Mouse (Mus musculus) megakaryocyte-erythroid progenitor cell, adult 5-6 weeks (primary cell): ENCODE data around the gene Rnf207. TPM values are rescaled to one million over a fixed set of nuclear protein-coding genes. Genes with fewer than 3 reads are reported as not detected.

ENCODE experiments used
- ATAC-seq: replicated peaks from 2 replicates; pipeline ENCODE4 v1.8.0; 2016; ENCODE audit warnings: mild to moderate bottlenecking, inconsistent platforms; ENCODE audit not compliant: severe bottlenecking, poor library complexity, low FRiP score, low TSS enrichment
- total RNA-seq, 2 experiments: library from RNA; stranded (forward) in 1 of 2; stranded (reverse) in 1 of 2; fragments of 200-1000, 215-1000 nt in 1 of 2; fragments of >200 nt in 1 of 2; fragmentation: Nextera tagmentation in 1 of 2; gene quantifications; 2 replicates each; pipeline ENCODE4 v1.2.3; 2014 to 2017

The Rnf207 gene
- total RNA-seq, 2 experiments from 2014 or later = not detected

DNA sequence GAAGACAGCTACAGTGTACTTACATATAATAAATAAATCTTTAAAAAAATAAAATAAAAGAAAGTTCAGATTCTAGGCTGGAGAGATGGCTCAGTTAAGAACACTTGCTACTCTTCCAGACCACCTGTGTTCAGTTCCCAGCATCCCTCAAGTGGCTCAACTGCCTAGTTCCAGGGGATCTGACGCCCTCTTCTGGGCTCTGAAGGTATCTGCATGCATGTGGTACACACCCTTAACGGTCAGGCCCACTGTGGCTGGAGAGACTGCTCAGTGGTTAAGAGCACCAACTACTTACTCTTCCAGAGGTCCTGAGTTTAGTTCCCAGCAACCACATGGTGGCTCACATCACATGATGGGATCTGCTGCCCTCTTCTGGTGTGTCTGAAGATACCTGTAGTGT is 40.9 kb downstream of the Rnf207 start:
- no peak for ATAC-seq

GRCm38 (mm10) chr4:152276389-152277347 is 42.1 kb downstream of the Rnf207 start:
- ATAC-seq = no peak

DNA sequence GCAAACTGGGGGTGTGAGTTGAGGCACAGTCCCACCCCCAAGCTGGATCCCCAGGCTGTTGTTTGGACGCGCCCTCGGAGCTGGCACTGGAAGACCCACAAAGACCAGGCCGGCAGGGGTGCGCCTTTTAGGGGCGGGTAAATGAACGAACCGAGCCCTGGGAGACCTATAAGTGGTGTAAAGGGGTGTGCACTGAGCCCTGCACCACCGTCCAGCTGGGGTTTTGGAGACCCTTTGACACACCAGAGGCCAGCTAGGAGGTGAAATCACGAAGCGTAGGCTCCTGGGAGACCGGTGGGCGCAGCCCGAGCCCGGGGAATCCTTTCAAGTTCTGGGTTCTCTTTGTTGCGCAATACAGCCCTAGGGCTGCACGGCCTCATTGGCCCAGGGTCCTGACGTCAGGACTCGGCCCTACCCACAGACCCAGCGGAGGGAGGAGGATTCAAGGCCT is 44.1 kb downstream of the Rnf207 start:
- no peak for ATAC-seq

DNA sequence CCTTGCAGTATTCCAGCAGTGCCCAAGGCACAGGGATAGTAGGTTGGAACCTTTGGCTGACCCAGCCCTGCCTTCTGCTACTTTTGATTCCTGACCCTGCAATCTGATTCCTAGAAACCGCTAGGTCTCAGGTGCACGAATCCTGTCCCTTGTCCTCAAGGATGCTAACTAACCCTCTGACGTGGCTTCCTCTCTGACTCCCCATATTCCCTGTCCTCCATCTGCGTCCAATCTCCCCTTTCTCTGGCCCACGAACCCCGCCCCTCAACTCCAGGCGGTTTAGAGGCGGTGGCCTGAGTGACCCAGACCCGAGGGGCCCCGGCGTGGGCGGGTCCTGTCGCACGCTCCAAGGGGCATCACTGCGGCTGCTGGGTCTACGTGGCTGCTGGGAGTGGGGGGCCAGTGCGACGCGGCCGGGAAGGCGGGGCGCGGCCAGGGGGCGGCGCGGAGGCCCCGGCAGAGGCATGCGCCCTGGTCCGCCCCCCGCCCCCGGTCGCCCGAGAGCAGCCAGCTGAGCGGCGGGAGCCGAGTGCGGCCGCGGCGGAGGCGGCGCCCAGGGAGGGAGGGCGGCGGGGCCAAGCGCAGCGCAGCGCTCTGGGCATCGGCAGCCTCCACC is 45.1 kb downstream of the Rnf207 start, which contains the start of gene Gpr153:
Gene Gpr153 (plus strand): TSS at position 612 of the 616 bp plus-strand sequence.
- no peak for ATAC-seq

- no peak for ATAC-seq
Measured at GRCm38 (mm10) chr4:152273191-152273590, 45.6 kb downstream of the Rnf207 start.

DNA sequence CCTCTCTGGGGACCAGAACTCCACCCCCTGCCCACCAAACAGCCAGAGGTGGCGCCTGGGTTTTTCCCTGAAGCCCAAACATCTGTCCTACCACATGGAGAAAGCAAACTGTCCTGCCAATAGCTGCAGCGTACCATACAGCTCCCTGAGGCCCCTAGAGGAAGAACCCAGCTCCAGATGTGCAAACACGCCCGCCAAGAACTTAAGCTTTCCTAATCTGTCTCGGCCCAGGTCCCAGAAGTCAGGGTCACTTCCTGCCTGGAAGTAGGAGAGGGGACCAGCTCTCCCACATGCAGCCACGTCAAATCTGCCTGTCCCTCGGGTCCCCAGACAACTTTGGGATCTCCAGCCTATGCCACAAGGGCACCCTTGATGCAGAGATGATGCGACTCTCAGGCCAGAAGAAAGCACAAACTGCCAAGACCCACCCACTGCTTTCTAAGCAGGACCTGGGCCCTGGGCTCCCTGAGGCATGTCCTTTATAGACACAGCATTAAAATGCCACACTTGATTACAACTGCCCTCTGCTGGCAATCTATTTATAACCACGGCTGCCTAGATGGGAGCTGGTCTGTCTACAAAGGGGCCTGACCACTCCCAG is 46.2 kb downstream of the Rnf207 start:
- peak; percentile 42; the same call in 1 of the 2 replicates for ATAC-seq

GRCm38 (mm10) chr4:152272006-152272405 is 46.8 kb downstream of the Rnf207 start:
- no peak for ATAC-seq

- no peak for ATAC-seq
Measured at GRCm38 (mm10) chr4:152271334-152271733, 47.5 kb downstream of the Rnf207 start.

- no peak for ATAC-seq
Measured at GRCm38 (mm10) chr4:152270599-152270998, 48.2 kb downstream of the Rnf207 start.

DNA sequence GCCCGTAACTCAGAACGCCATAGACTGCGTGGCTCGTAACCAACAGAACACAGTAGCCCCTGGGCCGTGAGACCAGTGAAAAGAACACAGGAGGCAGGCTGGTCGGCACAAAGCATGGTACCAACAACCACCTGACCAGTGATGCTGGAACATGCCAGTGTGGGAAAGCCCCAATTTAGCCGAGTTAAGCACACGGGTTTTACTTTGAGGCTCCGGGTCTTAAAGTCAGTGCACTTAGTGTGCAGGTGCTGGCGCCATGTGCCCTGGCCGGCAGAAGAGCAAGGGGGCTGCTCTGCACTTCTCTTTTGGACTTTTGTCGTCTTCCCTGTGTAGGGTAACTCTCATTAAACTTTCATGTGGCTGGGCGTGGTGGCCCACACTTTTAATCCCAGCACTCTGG is 48.8 kb downstream of the Rnf207 start:
- no peak for ATAC-seq

DNA sequence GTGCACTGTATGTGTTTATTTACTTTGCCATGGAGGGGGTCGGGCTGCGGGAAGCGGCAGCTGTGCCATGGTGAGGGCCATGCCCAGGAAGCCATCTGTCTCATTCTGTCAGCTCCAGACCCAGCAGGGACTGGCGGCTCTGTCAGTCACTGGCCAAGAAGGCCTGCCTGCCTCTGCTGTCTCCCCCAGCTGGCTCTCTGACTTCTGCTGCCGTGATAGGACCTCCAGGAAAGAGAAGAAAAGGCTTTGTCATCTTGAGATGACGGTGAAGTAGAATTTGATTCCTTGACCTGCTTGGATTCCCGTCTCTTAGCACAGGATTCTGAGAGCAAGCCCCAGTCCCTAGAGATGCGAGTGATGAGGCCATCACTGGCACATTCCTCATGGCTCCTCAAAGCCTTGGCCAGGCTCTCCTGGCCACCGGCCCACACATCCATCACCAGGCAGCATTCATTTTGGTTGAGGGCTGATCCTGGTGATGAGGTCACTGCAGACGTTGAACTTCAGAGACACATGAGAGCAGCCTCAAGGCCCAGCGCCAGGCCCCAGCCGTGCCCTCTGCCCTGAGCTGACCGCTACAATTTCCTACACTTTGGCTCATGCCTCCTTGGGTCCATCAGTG is 50.9 kb downstream of the Rnf207 start:
- ATAC-seq = no peak

DNA sequence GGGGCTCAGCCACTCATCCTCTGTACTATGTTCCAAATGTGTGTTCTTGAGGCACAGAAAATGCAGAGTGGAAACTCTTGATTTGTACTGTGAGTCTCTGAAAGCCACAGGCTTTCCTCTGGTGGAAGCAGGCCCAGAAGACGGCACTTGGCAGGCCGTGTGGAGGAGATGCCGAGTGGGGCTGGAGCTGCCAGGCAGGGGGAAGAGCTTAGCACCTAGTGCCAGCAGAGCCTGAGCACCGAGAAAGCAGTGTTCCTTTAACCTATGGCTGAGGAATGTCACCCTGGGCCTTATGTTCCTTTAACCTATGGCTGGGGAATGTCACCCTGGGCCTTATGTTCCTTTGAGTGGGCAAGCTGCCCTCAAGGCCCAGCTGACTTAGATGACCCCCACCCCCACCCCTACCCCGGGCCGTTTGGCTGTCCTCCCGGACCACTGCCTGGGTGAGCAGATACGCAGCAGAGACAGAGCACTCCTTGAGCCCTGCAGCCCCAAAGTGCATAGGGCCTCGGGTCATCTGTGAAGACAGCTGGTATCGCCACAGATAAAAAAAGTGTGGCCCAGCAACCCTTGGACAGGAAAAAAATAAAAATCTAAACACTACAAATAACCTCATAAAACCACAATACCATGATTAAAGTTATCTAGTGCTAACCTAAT is 52.4 kb downstream of the Rnf207 start:
- no peak for ATAC-seq

- no peak for ATAC-seq
Measured at GRCm38 (mm10) chr4:152265791-152266190, 53.0 kb downstream of the Rnf207 start.

DNA sequence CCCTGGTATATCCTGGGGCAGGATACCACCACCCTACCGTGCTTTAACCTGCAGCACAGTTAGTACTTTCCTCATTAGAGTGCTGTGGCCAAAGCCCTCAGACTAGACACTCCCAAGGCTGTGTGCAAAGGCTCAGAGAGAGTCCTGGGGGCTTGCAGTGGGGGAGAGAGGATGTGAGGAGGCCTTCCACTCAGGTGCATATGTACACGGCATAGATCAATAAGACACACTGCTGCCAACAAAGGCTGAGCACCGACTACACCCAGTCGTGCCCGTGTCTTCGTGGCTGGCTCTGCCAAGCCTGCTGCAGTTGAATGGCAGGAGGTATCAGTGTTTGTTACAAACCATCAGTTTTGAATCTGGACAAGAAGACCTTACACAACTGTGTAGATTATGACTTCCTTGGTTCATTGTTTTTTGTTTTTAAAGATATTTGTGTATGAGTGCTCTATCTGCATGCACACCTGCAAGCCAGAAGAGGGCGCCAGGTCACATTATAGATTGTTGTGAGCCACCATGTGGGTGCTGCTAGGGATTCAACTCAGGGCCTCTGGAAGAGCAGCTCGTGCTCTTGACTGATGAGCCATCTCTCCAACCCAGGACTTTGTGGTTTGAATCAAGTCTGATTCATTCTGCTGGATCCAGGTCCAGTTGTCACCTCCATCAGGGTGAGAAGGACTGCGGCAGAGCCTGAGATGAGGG is 53.8 kb downstream of the Rnf207 start:
- no peak for ATAC-seq

DNA sequence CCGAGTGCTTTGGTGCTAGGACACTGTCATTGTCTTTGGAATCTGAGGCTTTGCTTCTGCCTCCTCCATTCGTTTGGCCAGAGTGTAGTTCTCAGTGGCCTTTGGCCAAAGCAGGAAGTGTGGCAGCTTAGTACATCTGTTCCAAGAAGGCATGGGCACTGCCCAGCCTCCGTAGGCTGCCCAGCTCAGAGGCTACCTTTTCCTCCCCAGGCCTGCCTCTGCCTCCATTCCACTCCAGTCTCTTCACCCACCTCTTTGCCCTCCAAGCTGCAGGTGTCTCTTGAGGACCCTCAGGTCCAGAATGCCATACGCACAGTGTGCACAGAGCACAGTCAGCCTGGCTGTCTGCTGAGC is 54.6 kb downstream of the Rnf207 start:
- no peak for ATAC-seq

DNA sequence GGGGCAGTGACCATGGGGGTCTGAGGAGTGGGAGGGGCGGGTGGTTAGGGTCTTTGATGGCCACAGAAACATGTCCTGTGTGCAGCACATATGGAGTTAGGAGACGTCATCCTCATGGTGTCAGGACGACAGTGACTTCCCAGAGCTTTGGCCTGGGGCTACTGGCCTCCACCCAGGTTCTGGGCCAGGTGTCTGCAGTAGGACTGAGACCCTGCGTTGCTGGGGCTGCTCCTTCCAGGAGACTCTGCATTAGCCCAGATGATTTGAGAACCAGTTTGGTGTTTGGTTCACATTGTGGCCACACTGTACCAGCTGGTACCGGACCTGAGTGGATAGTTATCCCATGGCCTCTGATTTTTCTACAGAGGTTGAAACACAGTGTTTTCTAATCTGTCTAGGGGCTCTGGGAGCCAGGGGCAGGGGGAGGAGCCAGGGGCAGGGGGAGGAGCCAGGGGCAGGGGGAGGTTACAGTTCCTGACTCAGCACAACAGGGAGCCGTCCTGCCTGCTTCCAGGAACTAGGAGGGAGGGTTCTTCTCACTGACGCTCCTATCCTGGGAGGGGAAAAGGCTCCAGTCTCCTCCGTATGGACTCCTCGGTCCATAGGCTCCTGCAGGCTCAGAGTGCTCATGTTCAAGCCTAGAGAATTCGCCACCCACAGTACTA is 55.1 kb downstream of the Rnf207 start:
- ATAC-seq = no peak

GRCm38 (mm10) chr4:152263089-152263488 is 55.7 kb downstream of the Rnf207 start:
- peak; percentile 68 for ATAC-seq

- no peak for ATAC-seq
Measured at GRCm38 (mm10) chr4:152262187-152262586, 56.6 kb downstream of the Rnf207 start.
